Mouse (Mus musculus): Measurements from ENCODE around the gene H2-Eb2.

DNA sequence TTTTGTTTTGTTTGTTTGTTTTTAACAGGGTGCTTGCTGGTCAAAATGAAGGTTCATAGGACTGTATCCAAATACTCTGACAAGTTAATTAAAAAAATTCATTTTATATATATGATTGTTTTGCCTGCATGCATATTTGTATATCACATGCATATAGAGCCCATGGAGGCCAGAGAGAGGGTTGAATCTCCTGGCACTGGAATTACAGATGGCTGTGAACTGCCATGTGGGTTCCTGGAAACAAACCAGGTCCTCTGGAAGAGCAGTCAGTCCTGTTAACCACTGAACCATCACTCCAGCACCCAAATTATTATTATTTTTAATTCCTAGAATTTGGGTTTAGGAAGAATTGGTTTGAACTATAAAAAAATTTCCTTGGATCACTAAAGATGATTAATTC, 30.2 kb upstream of the H2-Eb2 start:
- TF ChIP-seq EP300 (IDR thresholded peaks at IDR 0.05; ENCODE audit: low read depth) = no peak
- no peak for TF ChIP-seq CTCF (IDR thresholded peaks at IDR 0.05; ENCODE audit: low read depth)
